Mouse (Mus musculus) spleen, adult 2 months (tissue): ENCODE measurements at regions not wholly inside any gene's neighbourhood (a gene's known extent, or its start where the extent isn't known, plus 50 kb on each side); places are given as distances from the start of the nearest gene placed in this dataset.

Source experiments
- CTCF ChIP-seq: fragments of 200-500 bp; IDR thresholded peaks from 2 replicates; pipeline ENCODE4 v1.5.1; 2011; ENCODE audit warnings: mild to moderate bottlenecking, inconsistent platforms; ENCODE audit not compliant: insufficient read depth, insufficient read length, insufficient replicate concordance; ENCODE audit errors: extremely low read depth
- POLR2A ChIP-seq: fragments of 200-500 bp; IDR thresholded peaks from 2 replicates; pipeline ENCODE4 v1.6.1; 2011; ENCODE audit warnings: low read depth, low read length, inconsistent platforms

- TF ChIP-seq POLR2A: no peak
- no peak for TF ChIP-seq CTCF
These were observed 174.0 kb downstream of the 1700010I14Rik start for GRCm38 (mm10) chr17:9162148-9162547.
